ENCODE assay signal across 8 mouse cellular contexts in the genomic region with DNA sequence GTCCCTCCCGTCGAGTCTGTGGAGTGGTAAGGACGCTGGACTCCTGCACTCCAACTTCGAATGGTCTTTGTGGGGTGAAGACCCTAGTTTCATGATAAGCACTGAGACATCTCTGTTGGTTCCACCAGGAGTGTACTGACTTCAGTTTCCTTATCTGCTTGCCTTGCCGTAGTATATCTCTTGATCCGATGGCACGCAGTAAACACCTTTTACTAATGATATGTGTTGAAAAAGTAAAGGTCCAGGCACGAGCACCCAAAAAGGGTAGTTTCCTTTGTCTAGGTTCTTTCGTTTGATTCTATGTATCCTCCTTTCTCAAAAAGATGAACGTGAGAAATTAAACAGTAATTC. TPM values are rescaled to one million over a fixed set of nuclear protein-coding genes. Genes with fewer than 3 reads are reported as not detected.
DNase-seq lines count a peak whose midpoint lies in the region; ATAC-seq and TF ChIP-seq lines count a peak whose summit lies in the region.

No protein-coding gene starts in this region.

- H3K9me3 ChIP-seq in heart, embryonic 16.5 days (replicated peaks; ENCODE audit: control insufficient read depth, low read length) = peaks cover 5% of the 10 kb centered on the region; the same call in 1 of the 2 replicates
- H3K9me3 ChIP-seq in hindbrain, embryonic 14.5 days (ENCODE audit: control insufficient read depth, low read length) = 0 out of 2 replicates have a peak, but pooled peaks cover 4% of the 10 kb centered on the region
- H3K9me3 ChIP-seq in midbrain, embryonic 14.5 days (ENCODE audit: control insufficient read depth, low read length) = no peaks in the 10 kb centered on the region

- H3K4me1 ChIP-seq in heart, embryonic 16.5 days (ENCODE audit: control insufficient read depth, insufficient read depth, low read length) = peaks cover 7% of the 10 kb centered on the region; the same call in 1 of the 2 replicates
- peaks cover 1% of the 10 kb centered on the region for H3K4me1 ChIP-seq in bone marrow, adult 2 months (ENCODE audit: control insufficient read depth, insufficient read depth, low read length)
- H3K4me1 ChIP-seq in hindbrain, embryonic 14.5 days (replicated peaks; ENCODE audit: control insufficient read depth, insufficient read depth, low read length) = peaks cover 19% of the 10 kb centered on the region
- peaks cover 5% of the 10 kb centered on the region for H3K4me1 ChIP-seq in midbrain, embryonic 14.5 days (ENCODE audit: control insufficient read depth, insufficient read depth, low read length)

- DNase-seq in heart, postnatal 14 days = no peak
- DNase-seq in hindbrain, embryonic 14.5 days (ENCODE audit: low spot score) = no peak
- no peak for DNase-seq in midbrain, embryonic 14.5 days
- no peak for DNase-seq in layer of hippocampus, adult 9-10 months (ENCODE audit: low spot score)
- no peak for DNase-seq in thymus, postnatal 25 days
- no peak for DNase-seq in kidney, adult 8-10 months

- H3K27me3 ChIP-seq in heart, embryonic 16.5 days (ENCODE audit: control insufficient read depth, insufficient read depth, low read length) = peaks cover 6% of the 10 kb centered on the region; the same call in 1 of the 2 replicates
- H3K27me3 ChIP-seq in hindbrain, embryonic 14.5 days (ENCODE audit: control insufficient read depth, insufficient read depth, low read length) = no peaks in the 10 kb centered on the region
- no peaks in the 10 kb centered on the region for H3K27me3 ChIP-seq in midbrain, embryonic 14.5 days (ENCODE audit: control insufficient read depth, insufficient read depth, low read length)

- ATAC-seq in heart, embryonic 16.5 days (replicated peaks; ENCODE audit: extremely low read depth, insufficient read depth, low FRiP score) = no peak
- no peak for ATAC-seq in hindbrain, embryonic 14.5 days (ENCODE audit: low FRiP score)
- no peak for ATAC-seq in midbrain, embryonic 14.5 days (ENCODE audit: low FRiP score, low TSS enrichment)

- H3K9ac ChIP-seq in heart, embryonic 16.5 days (ENCODE audit: low read length) = peak overlapping the region; percentile 71
- peak overlapping the region; percentile 92; the same call in 1 of the 2 replicates for H3K9ac ChIP-seq in hindbrain, embryonic 14.5 days
- no peak overlapping the region; the same call in 1 of the 2 replicates for H3K9ac ChIP-seq in midbrain, embryonic 14.5 days (replicated peaks; ENCODE audit: low read length)

- peak overlapping the region; percentile 27; the same call in 1 of the 2 replicates for H3K27ac ChIP-seq in heart, embryonic 16.5 days (ENCODE audit: low read length)
- H3K27ac ChIP-seq in bone marrow, adult 2 months (ENCODE audit: control insufficient read depth, insufficient read depth, low read depth, low read length, poor library complexity) = no peak overlapping the region; the same call in 1 of the 2 replicates
- H3K27ac ChIP-seq in hindbrain, embryonic 14.5 days = peak overlapping the region; percentile 92
- no peak overlapping the region; the same call in 1 of the 2 replicates for H3K27ac ChIP-seq in midbrain, embryonic 14.5 days (replicated peaks; ENCODE audit: low read depth, low read length)

- WGBS in heart, embryonic 16.5 days = 14% methylated on average over 10 of the region's 10 CpGs
- 5% methylated on average over 10 of the region's 10 CpGs for WGBS in bone marrow, adult 2 months
- WGBS in hindbrain, embryonic 14.5 days = 14% methylated on average over 10 of the region's 10 CpGs
- 15% methylated on average over 10 of the region's 10 CpGs for WGBS in midbrain, embryonic 14.5 days

- peak overlapping the region; percentile 78 for H3K4me2 ChIP-seq in heart, embryonic 16.5 days (ENCODE audit: low read depth, low read length)
- peak overlapping the region; percentile 73 for H3K4me2 ChIP-seq in hindbrain, embryonic 14.5 days (replicated peaks)
- H3K4me2 ChIP-seq in midbrain, embryonic 14.5 days (ENCODE audit: low read length) = peak overlapping the region; percentile 69

- TF ChIP-seq POLR2A in bone marrow, adult 2 months (IDR thresholded peaks at IDR 0.05; ENCODE audit: borderline replicate concordance, control insufficient read depth, low read depth, low read length) = no peak

- peak overlapping the region; percentile 86 for H3K4me3 ChIP-seq in heart, embryonic 16.5 days (ENCODE audit: low read length)
- peak overlapping the region; percentile 77 for H3K4me3 ChIP-seq in bone marrow, adult 2 months (replicated peaks; ENCODE audit: control insufficient read depth, low read depth, low read length)
- peak overlapping the region; percentile 91 for H3K4me3 ChIP-seq in hindbrain, embryonic 14.5 days (replicated peaks; ENCODE audit: low read length)
- H3K4me3 ChIP-seq in midbrain, embryonic 14.5 days (replicated peaks; ENCODE audit: low read depth, low read length) = peak overlapping the region; percentile 90

- intact Hi-C loops in heart, postnatal 14 days (cut with DNase I) = loop anchor here (5.0 kb wide), 1 partner anchor 112 kb away; no protein-coding TSS in a partner anchor

- no peak for TF ChIP-seq CTCF in bone marrow, adult 2 months (IDR thresholded peaks at IDR 0.05; ENCODE audit: control insufficient read depth, insufficient read depth, low read length)

- no peaks in the 10 kb centered on the region for H3K36me3 ChIP-seq in heart, embryonic 16.5 days (ENCODE audit: control insufficient read depth, insufficient read depth)
- H3K36me3 ChIP-seq in hindbrain, embryonic 14.5 days (replicated peaks; ENCODE audit: control insufficient read depth, insufficient read depth) = no peaks in the 10 kb centered on the region; the same call in 1 of the 2 replicates
- H3K36me3 ChIP-seq in midbrain, embryonic 14.5 days (ENCODE audit: control insufficient read depth, insufficient read depth, low read length) = no peaks in the 10 kb centered on the region

RNA-seq across cellular contexts. Expression of gene Ppm1e, which starts 0.4 kb away (rescaled TPM):
- polyA plus RNA-seq in heart, embryonic 16.5 days (2015; fragmentation: Nextera tagmentation; extraction: Ambion mirVana) = 4.9 and 5.4 TPM in 2 replicates
- 10 to 100 TPM; 12.0 to 14.7 TPM for total RNA-seq in heart, postnatal 14 days (2021)
- 1.5 and 2.9 TPM in 2 replicates for polyA plus RNA-seq in bone marrow, adult 2 months (2011; ENCODE audit: insufficient read depth, insufficient read length, low replicate concordance, missing spikeins)
- polyA plus RNA-seq in hindbrain, embryonic 14.5 days (2014; fragmentation: Nextera tagmentation; extraction: Ambion mirVana) = 40.7 and 44.1 TPM in 2 replicates
- polyA plus RNA-seq in midbrain, embryonic 14.5 days (2014; fragmentation: Nextera tagmentation; extraction: Ambion mirVana) = 33.8 and 34.9 TPM in 2 replicates

RNA-seq across cellular contexts. Expression of gene Rad51c, which starts 45.5 kb away (rescaled TPM):
- 9.2 and 10.1 TPM in 2 replicates for polyA plus RNA-seq in heart, embryonic 16.5 days (2015; fragmentation: Nextera tagmentation; extraction: Ambion mirVana)
- 1 to 10 TPM; 2.5 to 2.7 TPM for total RNA-seq in heart, postnatal 14 days (2021)
- polyA plus RNA-seq in bone marrow, adult 2 months (2011; ENCODE audit: insufficient read depth, insufficient read length, low replicate concordance, missing spikeins) = 9.6 and 11.6 TPM in 2 replicates
- 3.2 and 4.0 TPM in 2 replicates for polyA plus RNA-seq in hindbrain, embryonic 14.5 days (2014; fragmentation: Nextera tagmentation; extraction: Ambion mirVana)
- polyA plus RNA-seq in midbrain, embryonic 14.5 days (2014; fragmentation: Nextera tagmentation; extraction: Ambion mirVana) = 3.3 and 5.6 TPM in 2 replicates

RNA-seq across cellular contexts. Expression of gene Tex14, which starts 45.6 kb away (rescaled TPM):
- 0.06 and 0.42 TPM in 2 replicates for polyA plus RNA-seq in heart, embryonic 16.5 days (2015; fragmentation: Nextera tagmentation; extraction: Ambion mirVana)
- under 1 TPM; 0.27 to 0.41 TPM for total RNA-seq in heart, postnatal 14 days (2021)
- polyA plus RNA-seq in bone marrow, adult 2 months (2011; ENCODE audit: insufficient read depth, insufficient read length, low replicate concordance, missing spikeins) = 1.5 TPM in 1 of 2 replicates, not detected in the other
- polyA plus RNA-seq in hindbrain, embryonic 14.5 days (2014; fragmentation: Nextera tagmentation; extraction: Ambion mirVana) = 0.72 and 1.1 TPM in 2 replicates
- polyA plus RNA-seq in midbrain, embryonic 14.5 days (2014; fragmentation: Nextera tagmentation; extraction: Ambion mirVana) = 0.86 and 0.92 TPM in 2 replicates

Comparison
In these comparisons a context has a peak if more than half of its experiments do, and no peak if none do; other contexts are left out.
1. H3K27ac ChIP-seq: peak in heart, embryonic 16.5 days (single experiment) and hindbrain, embryonic 14.5 days (single experiment); none in bone marrow, adult 2 months (single experiment) and midbrain, embryonic 14.5 days (single experiment).
2. Peak in every context shown above with its lines, with median percentiles within 50 percentile points of each other: H3K4me2 ChIP-seq and H3K4me3 ChIP-seq.